Mouse (Mus musculus) CH12.LX (cell line): ENCODE measurements around the gene Morn5. TPM values are rescaled to one million over a fixed set of nuclear protein-coding genes. Genes with fewer than 3 reads are reported as not detected.

ENCODE experiments used
- DNase-seq: peaks from one replicate; pipeline ENCODE4 v3.0.0-alpha.2; 2013; ENCODE audit errors: extremely low read depth
- H3K27ac ChIP-seq: 2 replicates; pipeline ENCODE4 v1.5.1; 2012; ENCODE audit warnings: low read depth, mild to moderate bottlenecking, control low read depth, moderate library complexity; ENCODE audit not compliant: insufficient read depth
- H3K27me3 ChIP-seq: replicated peaks from 2 replicates; pipeline ENCODE3; 2012; ENCODE audit warnings: inconsistent platforms
- H3K36me3 ChIP-seq, 2 experiments: replicated peaks in 1 of 2; 2 replicates each; pipeline versions ENCODE3 to v1.6.1; 2012; ENCODE audit warnings: inconsistent platforms in 1 of 2, low read length in 1 of 2, mild to moderate bottlenecking in 1 of 2, mixed read lengths in 1 of 2, moderate library complexity in 1 of 2; ENCODE audit not compliant: control insufficient read depth in 1 of 2, insufficient read depth in 1 of 2
- H3K4me1 ChIP-seq, 2 experiments: 2 replicates each; pipeline ENCODE4 v1.6.1; 2012; ENCODE audit warnings: inconsistent platforms in 1 of 2, moderate library complexity in 1 of 2; ENCODE audit not compliant: insufficient read depth in 2 of 2, control insufficient read depth in 1 of 2
- H3K4me2 ChIP-seq: 2 replicates; pipeline ENCODE4 v1.6.1; 2012; ENCODE audit warnings: low read depth, mild to moderate bottlenecking, control low read depth; ENCODE audit not compliant: poor library complexity, insufficient read depth, severe bottlenecking
- H3K4me3 ChIP-seq, 3 experiments: fragments of 150-350 bp in 1 of 3; sonication (generic) in 1 of 3; replicated peaks in 1 of 3; 2 replicates each; pipeline versions ENCODE3 to v1.5.1; 2011 to 2012; ENCODE audit warnings: low read depth in 2 of 3, low read length in 2 of 3, mild to moderate bottlenecking in 2 of 3, moderate library complexity in 2 of 3, control low read depth in 1 of 3, improper control_type of control experiment in 1 of 3, inconsistent platforms in 1 of 3, mixed read lengths in 1 of 3; ENCODE audit not compliant: poor library complexity in 1 of 3
- H3K79me2 ChIP-seq: replicated peaks from 2 replicates; pipeline ENCODE4 v1.6.1; 2012; ENCODE audit warnings: mild to moderate bottlenecking, moderate library complexity; ENCODE audit not compliant: control insufficient read depth, poor library complexity, insufficient read depth, severe bottlenecking; ENCODE audit errors: extremely low read depth
- H3K9ac ChIP-seq: 2 replicates; pipeline ENCODE4 v1.6.1; 2012; ENCODE audit warnings: low read depth, mild to moderate bottlenecking, control low read depth, moderate library complexity; ENCODE audit not compliant: insufficient read depth
- H3K9me3 ChIP-seq: replicated peaks from 2 replicates; pipeline ENCODE3; 2012; ENCODE audit warnings: low read length, inconsistent platforms, mixed read lengths
- CHD1 ChIP-seq: IDR thresholded peaks from 2 replicates; pipeline ENCODE4 v1.6.1; 2012; ENCODE audit warnings: low read depth, low read length, improper control_type of control experiment, inconsistent platforms
- CHD2 ChIP-seq: IDR thresholded peaks from 2 replicates; pipeline ENCODE4 v1.6.1; 2011; ENCODE audit warnings: low read length, improper control_type of control experiment
- E2F4 ChIP-seq: IDR thresholded peaks from 2 replicates; pipeline ENCODE4 v1.6.1; 2011; ENCODE audit warnings: low read depth, low read length, improper control_type of control experiment; ENCODE audit not compliant: insufficient replicate concordance
- EP300 ChIP-seq: IDR thresholded peaks from 2 replicates; pipeline ENCODE4 v1.6.1; 2011; ENCODE audit warnings: low read length, improper control_type of control experiment
- ETS1 ChIP-seq: conservative IDR thresholded peaks from 2 replicates; pipeline ENCODE4 v1.6.1; 2012; ENCODE audit warnings: low read depth, mild to moderate bottlenecking, inconsistent platforms, low read length, improper control_type of control experiment, moderate library complexity
- HCFC1 ChIP-seq: IDR thresholded peaks from 2 replicates; pipeline ENCODE4 v1.6.1; 2012; ENCODE audit warnings: low read depth, mild to moderate bottlenecking, inconsistent platforms, low read length, improper control_type of control experiment
- IRF4 ChIP-seq: IDR thresholded peaks from 2 replicates; pipeline ENCODE4 v1.6.1; 2014; ENCODE audit warnings: low read depth, mild to moderate bottlenecking, inconsistent platforms, low read length, improper control_type of control experiment
- JUND ChIP-seq: conservative IDR thresholded peaks from 2 replicates; pipeline ENCODE4 v1.6.1; 2011; ENCODE audit warnings: low read depth, low read length, improper control_type of control experiment
- KAT2A ChIP-seq: IDR thresholded peaks from 2 replicates; pipeline ENCODE4 v1.6.1; 2012; ENCODE audit warnings: low read length, improper control_type of control experiment, inconsistent platforms; ENCODE audit not compliant: insufficient replicate concordance
- MAFK ChIP-seq: IDR thresholded peaks from 2 replicates; pipeline ENCODE4 v1.6.1; 2011; ENCODE audit warnings: low read length, improper control_type of control experiment; ENCODE audit not compliant: insufficient replicate concordance
- MAX ChIP-seq: IDR thresholded peaks from 2 replicates; pipeline ENCODE4 v1.6.1; 2011; ENCODE audit warnings: low read length, improper control_type of control experiment
- MAZ ChIP-seq: IDR thresholded peaks from 2 replicates; pipeline ENCODE4 v1.6.1; 2012; ENCODE audit warnings: low read depth, mild to moderate bottlenecking, inconsistent platforms, low read length, improper control_type of control experiment, moderate library complexity
- MEF2A ChIP-seq: IDR thresholded peaks from 2 replicates; pipeline ENCODE4 v1.6.1; 2014; ENCODE audit warnings: low read depth, mild to moderate bottlenecking, inconsistent platforms, low read length, improper control_type of control experiment, borderline replicate concordance
- MXI1 ChIP-seq: IDR thresholded peaks from 2 replicates; pipeline ENCODE4 v1.6.1; 2011; ENCODE audit warnings: mild to moderate bottlenecking, low read depth, low read length, improper control_type of control experiment
- MYC ChIP-seq: IDR thresholded peaks from 2 replicates; pipeline ENCODE4 v1.6.1; 2011; ENCODE audit warnings: low read depth, mild to moderate bottlenecking, improper control_type of control experiment, low read length
- NELFE ChIP-seq: IDR thresholded peaks from 2 replicates; pipeline ENCODE4 v1.6.1; 2011; ENCODE audit warnings: low read depth, low read length, improper control_type of control experiment
- NRF1 ChIP-seq: IDR thresholded peaks from 2 replicates; pipeline ENCODE4 v1.6.1; 2014; ENCODE audit warnings: low read depth, mild to moderate bottlenecking, inconsistent platforms, low read length, improper control_type of control experiment, moderate library complexity
- POLR2A ChIP-seq: IDR thresholded peaks from 2 replicates; pipeline ENCODE4 v1.6.1; 2011; ENCODE audit warnings: low read depth, mild to moderate bottlenecking, improper control_type of control experiment, low read length
- POLR2AphosphoS2 ChIP-seq: IDR thresholded peaks from 2 replicates; pipeline ENCODE4 v1.6.1; 2011; ENCODE audit warnings: low read depth, low read length, improper control_type of control experiment
- RCOR1 ChIP-seq: conservative IDR thresholded peaks from 2 replicates; pipeline ENCODE4 v1.6.1; 2012; ENCODE audit warnings: low read depth, mild to moderate bottlenecking, inconsistent platforms, low read length, improper control_type of control experiment
- SMC3 ChIP-seq: IDR thresholded peaks from 2 replicates; pipeline ENCODE4 v1.6.1; 2011; ENCODE audit warnings: low read depth, low read length, improper control_type of control experiment
- TBP ChIP-seq: conservative IDR thresholded peaks from 2 replicates; pipeline ENCODE4 v1.6.1; 2011; ENCODE audit warnings: low read depth, low read length, improper control_type of control experiment
- TCF12 ChIP-seq: IDR thresholded peaks from 2 replicates; pipeline ENCODE4 v1.6.1; 2014; ENCODE audit warnings: low read depth, mild to moderate bottlenecking, inconsistent platforms, low read length, improper control_type of control experiment
- USF1 ChIP-seq: IDR thresholded peaks from 2 replicates; pipeline ENCODE4 v1.6.1; 2014; ENCODE audit warnings: low read depth, mild to moderate bottlenecking, inconsistent platforms, low read length, improper control_type of control experiment
- USF2 ChIP-seq: conservative IDR thresholded peaks from 2 replicates; pipeline ENCODE4 v1.6.1; 2011; ENCODE audit warnings: low read depth, low read length, improper control_type of control experiment
- ZC3H11A ChIP-seq: IDR thresholded peaks from 2 replicates; pipeline ENCODE4 v1.6.1; 2012; ENCODE audit warnings: low read depth, mild to moderate bottlenecking, inconsistent platforms, low read length, improper control_type of control experiment
- ZMIZ1 ChIP-seq: IDR thresholded peaks from 2 replicates; pipeline ENCODE4 v1.6.1; 2012; ENCODE audit warnings: low read depth, mild to moderate bottlenecking, inconsistent platforms, low read length, improper control_type of control experiment
- ZNF384 ChIP-seq: IDR thresholded peaks from 2 replicates; pipeline ENCODE4 v1.6.1; 2012; ENCODE audit warnings: low read depth, low read length, improper control_type of control experiment, inconsistent platforms
- dilution Hi-C: fragments of 300-500 bp; cut with MboI; formaldehyde crosslinking; loops from 2 replicates; pipeline ENCODE4 v1.14.3; 2020; ENCODE audit warnings: low sequenced_read_pairs; ENCODE audit not compliant: extremely low pct_unique_long_range_greater_than_20kb, extremely low pct_ligation_motif_present
- in situ Hi-C: fragments of 300-500 bp; cut with MboI; formaldehyde crosslinking; loops from 3 replicates; pipeline ENCODE4 v1.14.3; 2019; ENCODE audit warnings: low sequenced_read_pairs, low pct_ligation_motif_present, low pct_unique_long_range_greater_than_20kb, mixed read lengths
- polyA plus RNA-seq: library from polyadenylated mRNA; unstranded; fragments of >175 nt; gene quantifications from 2 replicates; pipeline ENCODE4 v1.2.1, GENCODE M21; 2012; ENCODE audit warnings: low read depth; ENCODE audit not compliant: insufficient read length
- total RNA-seq, 2 experiments: library from RNA; depleted of rRNA; stranded (reverse); fragments of 300-350 nt in 1 of 2; fragments of >200 nt in 1 of 2; gene quantifications; 2 replicates each; pipeline ENCODE4 v1.2.3; 2012 to 2014

Morn5 gene
- total and polyA plus RNA-seq, 3 experiments, result 0.38 TPM; not detected in 2

GRCm38 (mm10) chr2:36104436-36104955 is 55.2 kb downstream of the Morn5 start:
- Histone ChIP-seq H3K4me3 (no peak overlapping the region), H3K27me3 (peaks cover 47% of the 10 kb centered on the region)

GRCm38 (mm10) chr2:36104956-36105741 is 55.9 kb downstream of the Morn5 start, which contains the start of gene Lhx6:
Lhx6 (minus strand) TSS chr2:36105408.
- dilution Hi-C loops, result no loop called here

More at GRCm38 (mm10) chr2:36104436-36104955, 55.2 kb downstream of the Morn5 start:
- dilution Hi-C loops, result no loop called here
- H3K4me1 ChIP-seq, result no peaks in the 10 kb centered on the region; a peak in 1 of 4 replicates
- in situ Hi-C loops, result no loop called here
- no peak for TF ChIP-seq HCFC1
- no peak for TF ChIP-seq TBP
- TF ChIP-seq ZC3H11A, result no peak
- TF ChIP-seq NELFE, result no peak
- no peak for TF ChIP-seq E2F4
- no peak for TF ChIP-seq IRF4
- no peak for TF ChIP-seq TCF12
- TF ChIP-seq MAZ, result no peak
- TF ChIP-seq RCOR1, result no peak
- TF ChIP-seq ETS1, result no peak
- no peak for TF ChIP-seq CHD2
- TF ChIP-seq MEF2A, result no peak
- TF ChIP-seq KAT2A, result no peak
- no peak for TF ChIP-seq USF2
- no peak for TF ChIP-seq MXI1
- no peak for TF ChIP-seq CHD1
- H3K9me3 ChIP-seq, result peaks cover 3% of the 10 kb centered on the region
- no peak overlapping the region for H3K9ac ChIP-seq
- H3K4me2 ChIP-seq, result no peak overlapping the region
- DNase-seq, result no peak
- H3K79me2 ChIP-seq, result no peaks in the 10 kb centered on the region
- no peak overlapping the region for H3K27ac ChIP-seq
- no peaks in the 10 kb centered on the region for H3K36me3 ChIP-seq

More at GRCm38 (mm10) chr2:36104956-36105741, 55.9 kb downstream of the Morn5 start, which contains the start of gene Lhx6:
- Histone ChIP-seq H3K4me1 (no peaks in the 10 kb centered on the region; a peak in 1 of 4 replicates), H3K27me3 (peaks cover 43% of the 10 kb centered on the region), H3K9ac (no peak within 1 kb of the TSS), H3K79me2 (no peaks in the 10 kb centered on the region), H3K9me3 (peaks cover 3% of the 10 kb centered on the region), H3K4me2 (no peak within 1 kb of the TSS), H3K4me3 (no peak within 1 kb of the TSS), H3K36me3 (no peaks in the 10 kb centered on the region), H3K27ac (no peak within 1 kb of the TSS)
- no peak for TF ChIP-seq SMC3
- no peak for TF ChIP-seq KAT2A
- no peak for TF ChIP-seq EP300
- TF ChIP-seq ZNF384, result no peak
- no peak for TF ChIP-seq POLR2A
- no peak for TF ChIP-seq MYC
- TF ChIP-seq E2F4, result no peak
- TF ChIP-seq USF1, result no peak
- TF ChIP-seq POLR2AphosphoS2, result no peak
- no peak for TF ChIP-seq NELFE
- TF ChIP-seq MAFK, result no peak
- no peak for TF ChIP-seq NRF1
- TF ChIP-seq JUND, result no peak
- TF ChIP-seq MAX, result no peak
- no peak for TF ChIP-seq ZMIZ1
- no peak for DNase-seq
- in situ Hi-C loops, result no loop called here
